Mouse (Mus musculus): ENCODE data around the gene Cad. TPM values are rescaled to one million over a fixed set of nuclear protein-coding genes. Genes with fewer than 3 reads are reported as not detected.

The Cad gene
- total RNA-seq, 2 experiments from 2014 or later: 16.9 to 18.0 TPM

DNA sequence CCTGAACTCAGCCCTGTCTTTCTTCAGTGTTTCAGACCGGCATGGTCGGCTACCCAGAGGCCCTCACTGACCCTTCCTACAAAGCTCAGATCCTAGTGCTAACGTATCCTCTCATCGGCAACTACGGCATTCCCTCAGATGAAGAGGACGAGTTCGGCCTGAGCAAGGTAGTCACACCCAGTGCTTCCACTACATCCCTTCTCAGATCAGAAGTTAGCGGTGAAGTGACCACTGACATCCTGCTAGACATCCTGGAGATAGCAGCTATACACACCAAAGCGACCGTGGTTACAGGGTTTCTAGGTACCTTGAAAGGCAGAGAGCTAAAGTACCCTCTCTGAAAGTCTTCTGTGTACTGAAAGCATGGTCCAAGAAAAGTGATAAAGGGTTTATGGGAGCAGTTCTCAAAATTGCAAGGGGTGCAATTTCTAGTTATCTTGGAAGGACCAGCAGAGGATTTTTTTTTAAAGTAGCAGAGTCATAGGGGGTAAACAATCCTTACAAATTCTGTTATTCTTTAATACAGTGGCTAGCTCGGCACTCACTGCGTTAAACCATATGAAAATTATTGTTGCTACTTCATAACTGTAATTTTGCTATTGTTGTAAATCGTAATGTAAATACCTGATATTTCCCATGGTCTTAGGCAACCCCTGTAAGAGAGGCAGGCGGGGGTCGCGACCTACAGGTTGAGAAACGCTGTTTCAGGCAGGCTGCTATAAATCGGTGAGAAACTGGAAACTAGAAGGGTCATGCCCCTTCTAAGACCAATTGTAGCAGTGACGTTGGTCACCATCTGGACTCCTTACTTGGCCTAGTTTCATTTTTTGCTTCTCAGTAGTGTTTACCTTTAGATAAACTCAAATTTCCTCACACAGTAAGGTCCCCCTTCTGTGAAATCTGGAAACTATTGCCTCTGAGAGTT, 898 bp downstream of the Cad start:
- no peak for DNase-seq (ENCODE audit: extremely low spot score in 1 of 2, low spot score in 1 of 2)

DNA sequence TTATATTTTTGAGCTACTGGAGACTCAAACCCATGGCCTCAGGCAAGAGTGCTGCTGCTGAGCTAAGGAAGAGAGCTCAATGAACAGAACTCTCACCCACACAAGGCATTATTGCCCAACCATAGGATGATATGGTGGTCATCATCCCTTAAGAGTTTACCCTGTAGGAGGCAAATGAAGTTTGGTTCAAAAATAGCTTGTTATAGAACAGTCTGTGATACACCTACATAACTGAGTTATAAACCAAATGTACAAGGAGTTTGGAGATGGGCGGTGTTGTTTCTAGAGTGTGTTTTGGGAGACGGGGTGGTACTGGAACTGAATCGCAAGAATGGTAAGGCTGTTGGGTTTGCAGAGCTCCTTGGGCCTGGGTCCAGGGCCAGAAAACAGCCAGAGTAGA, 15.2 kb downstream of the Cad start:
- DNase-seq (ENCODE audit: extremely low spot score in 1 of 2, low spot score in 1 of 2): no peak

DNA sequence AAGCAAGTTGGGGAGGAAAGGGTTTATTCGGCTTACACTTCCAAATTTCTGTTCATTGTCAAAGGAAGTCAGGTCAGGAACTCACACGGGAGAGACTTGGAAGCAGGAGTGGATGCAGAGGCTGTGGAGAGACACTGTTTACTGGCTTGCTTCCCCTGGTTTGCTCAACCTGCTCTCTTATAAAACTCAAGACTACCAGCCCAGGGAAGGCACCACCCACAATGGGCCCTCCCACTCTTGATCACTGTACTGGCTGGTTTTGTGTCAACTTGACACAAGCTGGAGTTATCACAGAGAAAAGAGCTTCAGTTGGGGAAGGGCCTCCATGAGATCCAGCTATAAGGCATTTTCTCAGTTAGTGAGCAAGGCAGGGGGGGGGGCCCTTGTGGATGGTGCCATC, 16.5 kb downstream of the Cad start:
- no peak for DNase-seq (ENCODE audit: extremely low spot score in 1 of 2, low spot score in 1 of 2)

DNA sequence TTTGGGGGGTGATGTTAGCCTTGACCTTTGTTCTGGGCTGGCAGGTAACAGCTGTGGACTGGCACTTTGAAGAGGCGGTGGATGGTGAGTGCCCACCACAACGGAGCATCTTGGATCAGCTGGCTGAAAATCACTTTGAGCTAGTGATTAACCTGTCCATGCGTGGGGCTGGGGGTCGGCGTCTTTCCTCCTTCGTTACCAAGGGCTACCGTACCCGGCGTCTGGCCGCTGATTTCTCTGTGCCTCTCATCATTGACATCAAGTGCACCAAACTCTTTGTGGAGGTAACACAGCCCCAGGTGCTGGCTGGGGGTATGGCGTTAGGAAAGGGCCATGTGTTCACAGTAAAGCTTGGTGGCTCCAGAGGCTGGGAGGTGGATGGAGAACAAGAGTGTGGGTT, 17.2 kb downstream of the Cad start:
- DNase-seq (ENCODE audit: extremely low spot score in 1 of 2, low spot score in 1 of 2): no peak

DNA sequence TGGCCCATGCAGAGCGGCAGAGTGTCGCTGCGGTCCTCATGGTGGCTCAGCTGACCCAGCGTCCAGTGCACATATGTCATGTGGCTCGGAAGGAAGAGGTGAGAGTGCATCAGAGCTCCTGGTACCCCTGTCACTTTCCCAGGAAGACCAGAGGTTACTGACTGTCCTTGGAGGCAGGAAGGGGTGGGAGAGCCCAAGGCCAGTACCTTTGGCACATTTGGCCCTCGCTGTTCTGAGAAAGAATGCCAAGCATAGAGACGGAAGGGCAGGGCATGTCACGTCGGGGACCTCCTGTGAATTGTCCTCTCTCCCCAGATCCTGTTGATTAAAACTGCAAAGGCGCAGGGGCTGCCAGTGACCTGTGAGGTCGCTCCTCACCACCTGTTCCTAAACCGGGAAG, 18.6 kb downstream of the Cad start:
- DNase-seq (ENCODE audit: extremely low spot score in 1 of 2, low spot score in 1 of 2): no peak

DNA sequence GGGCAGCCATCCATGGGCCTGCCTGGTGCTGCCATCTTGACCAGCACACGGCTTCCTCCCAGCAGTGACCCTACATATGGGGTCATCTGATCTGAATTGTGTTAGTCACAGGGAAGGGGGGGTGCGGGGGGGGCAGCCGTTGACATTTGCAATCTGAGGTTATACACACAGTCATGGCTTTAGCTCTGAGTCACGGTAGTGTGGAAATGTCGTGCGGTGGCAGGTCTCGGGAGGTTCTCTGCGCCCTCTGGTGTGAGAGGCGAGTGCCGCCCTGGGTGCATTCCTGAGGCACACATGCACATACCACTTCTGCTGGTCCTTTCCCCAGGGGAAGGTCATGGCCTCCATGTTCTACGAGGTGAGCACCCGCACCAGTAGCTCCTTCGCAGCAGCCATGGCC, 21.8 kb downstream of the Cad start:
- no peak for DNase-seq (ENCODE audit: extremely low spot score in 1 of 2, low spot score in 1 of 2)

DNA sequence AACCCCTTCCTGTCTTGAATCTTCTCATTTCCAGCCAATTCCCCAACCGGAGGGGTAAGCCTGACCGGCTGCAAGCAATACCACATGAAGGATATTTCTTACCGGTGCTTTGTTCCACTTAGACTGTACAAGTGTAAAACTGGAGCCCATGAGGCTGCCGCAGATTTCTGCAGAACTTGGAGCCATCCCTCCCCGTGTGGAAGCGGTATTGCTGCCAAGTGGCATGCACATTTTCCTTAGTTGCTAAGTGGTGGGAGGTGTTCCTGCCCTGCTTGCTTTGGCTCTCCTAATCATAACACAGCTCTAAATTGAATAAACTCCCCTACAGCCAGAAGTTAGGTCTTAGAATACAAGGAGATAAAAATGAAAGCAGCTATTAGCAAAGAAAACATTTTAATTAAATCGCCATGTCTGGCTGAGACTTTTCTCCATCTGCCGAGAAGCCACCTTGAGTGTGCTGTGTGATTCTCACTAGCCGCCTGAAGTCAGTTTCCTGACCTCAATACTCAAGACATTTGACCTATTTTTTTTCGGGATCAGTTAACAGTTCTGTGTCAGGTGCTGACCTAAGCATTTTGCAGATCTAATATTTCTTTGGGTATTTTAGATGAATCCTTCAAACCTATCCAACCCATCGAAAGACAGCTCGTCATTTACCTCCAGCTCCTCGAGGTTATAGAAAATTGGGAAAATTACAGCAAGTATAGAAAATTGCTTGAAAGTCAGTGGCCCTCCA, 25.6 kb downstream of the Cad start:
- DNase-seq (ENCODE audit: extremely low spot score in 1 of 2, low spot score in 1 of 2): peak in 1 of 2 experiments; percentile 30

DNA sequence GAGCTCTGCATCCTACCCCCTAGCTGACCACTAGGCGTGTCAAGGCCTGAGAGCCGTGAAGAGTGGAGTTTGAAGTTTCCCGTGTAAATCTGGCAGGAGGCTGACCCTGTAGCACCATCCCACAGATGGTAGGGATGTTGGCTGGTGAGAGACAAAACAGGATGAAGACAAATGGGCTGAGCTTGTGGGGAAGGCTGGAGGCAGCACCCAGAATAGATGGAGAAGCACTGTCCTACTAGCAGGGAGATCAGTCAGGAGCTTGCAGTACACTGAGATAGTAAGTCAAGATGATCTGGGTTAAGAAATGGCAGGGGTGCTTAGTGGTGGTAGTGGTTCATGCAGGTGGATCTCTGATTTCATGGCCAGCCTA, 26.2 kb downstream of the Cad start:
- DNase-seq (ENCODE audit: extremely low spot score in 1 of 2, low spot score in 1 of 2): no peak

DNA sequence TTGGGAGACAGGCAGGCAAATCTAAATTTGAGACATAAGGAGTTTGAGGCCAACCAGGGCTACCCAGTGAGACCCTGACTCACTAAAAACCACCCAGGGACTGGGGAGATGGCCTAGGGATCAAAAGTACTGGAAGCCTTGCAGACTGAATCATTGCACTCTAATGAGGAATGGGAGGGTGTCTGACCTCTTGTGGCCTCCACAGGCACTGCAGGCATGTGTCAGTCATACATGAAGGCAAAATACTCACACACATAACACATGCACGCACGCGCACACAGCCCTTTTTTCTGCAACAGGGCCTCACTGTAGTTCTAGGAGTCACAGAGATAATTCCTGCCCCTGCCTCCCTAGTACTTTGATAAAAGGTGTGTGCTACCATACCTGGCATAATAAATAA, 26.8 kb downstream of the Cad start:
- DNase-seq (ENCODE audit: extremely low spot score in 1 of 2, low spot score in 1 of 2): no peak

DNA sequence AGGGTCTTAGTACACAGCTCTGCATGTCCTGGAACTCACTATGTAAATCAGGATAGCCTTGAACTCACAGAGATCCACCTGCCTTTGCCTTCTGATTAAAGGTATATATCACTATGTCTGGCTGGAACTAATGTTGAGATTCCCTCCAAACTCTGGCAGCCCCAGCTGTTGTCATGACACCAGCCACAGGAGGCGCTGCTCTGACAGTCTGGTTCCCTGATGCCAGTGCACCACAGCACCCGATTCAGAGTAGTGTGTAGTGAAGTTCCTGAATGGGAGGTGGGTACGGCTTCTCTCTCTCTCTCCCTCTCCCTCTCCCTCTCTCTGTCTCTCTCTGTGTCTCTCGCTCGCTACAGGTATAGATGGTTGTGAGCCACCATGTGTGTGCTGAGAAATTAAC, 27.8 kb downstream of the Cad start:
- peak in 1 of 2 experiments; percentile 71 for DNase-seq (ENCODE audit: extremely low spot score in 1 of 2, low spot score in 1 of 2)

DNA sequence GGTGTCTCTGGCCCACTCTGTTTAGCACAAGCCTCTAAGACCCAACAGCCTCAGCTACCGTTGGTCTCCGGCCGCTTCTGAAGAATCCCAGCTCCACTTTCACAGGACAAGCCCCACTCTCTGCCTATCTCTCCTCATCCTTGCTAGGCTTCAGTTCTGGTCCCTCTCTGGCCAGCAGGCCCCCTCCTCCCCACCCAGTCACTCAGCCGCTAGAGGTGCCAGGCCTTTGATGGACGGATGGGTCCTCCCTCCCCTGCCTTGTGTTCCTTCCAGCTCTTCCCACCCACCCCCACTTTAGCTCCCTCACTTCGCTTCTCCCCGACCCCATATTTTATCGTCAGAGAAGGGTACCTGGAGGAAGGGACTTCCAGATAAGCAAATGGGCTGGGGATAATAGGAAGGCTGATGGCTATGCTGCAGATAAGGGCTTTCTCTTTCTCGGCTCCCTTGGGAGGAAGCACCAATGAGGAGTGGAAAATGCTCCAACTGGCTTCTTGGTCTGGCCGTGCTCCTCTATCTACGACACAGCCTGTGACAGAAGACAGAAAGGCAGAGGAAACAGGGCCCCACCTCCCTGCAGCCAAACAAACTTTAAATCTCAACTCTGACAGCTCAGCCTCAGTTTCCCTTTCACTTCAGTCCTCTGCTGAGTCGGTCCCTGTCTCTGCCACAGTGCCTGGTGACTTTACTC, 28.5 kb downstream of the Cad start:
- DNase-seq (ENCODE audit: extremely low spot score in 1 of 2, low spot score in 1 of 2): no peak

DNA sequence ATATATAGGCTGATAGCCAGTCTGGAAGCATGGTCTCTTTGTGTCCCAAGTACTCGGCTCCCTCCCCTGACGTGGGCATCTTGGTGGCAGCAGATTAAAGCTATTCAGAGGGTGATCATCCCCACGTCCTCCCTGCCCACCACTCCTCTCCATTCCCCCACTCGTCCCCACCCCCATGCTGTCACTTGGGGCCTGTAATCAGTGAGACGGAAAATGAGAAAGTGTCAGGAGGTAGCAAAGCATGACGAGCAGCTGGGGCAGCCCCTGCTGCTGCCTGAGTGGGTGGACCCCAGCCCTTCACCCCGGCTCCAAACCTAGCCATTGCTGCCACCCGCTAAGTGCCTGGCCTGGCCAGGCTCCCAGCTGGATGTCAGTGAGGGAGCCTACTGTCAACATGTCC, 29.4 kb downstream of the Cad start:
- no peak for DNase-seq (ENCODE audit: extremely low spot score in 1 of 2, low spot score in 1 of 2)

DNA sequence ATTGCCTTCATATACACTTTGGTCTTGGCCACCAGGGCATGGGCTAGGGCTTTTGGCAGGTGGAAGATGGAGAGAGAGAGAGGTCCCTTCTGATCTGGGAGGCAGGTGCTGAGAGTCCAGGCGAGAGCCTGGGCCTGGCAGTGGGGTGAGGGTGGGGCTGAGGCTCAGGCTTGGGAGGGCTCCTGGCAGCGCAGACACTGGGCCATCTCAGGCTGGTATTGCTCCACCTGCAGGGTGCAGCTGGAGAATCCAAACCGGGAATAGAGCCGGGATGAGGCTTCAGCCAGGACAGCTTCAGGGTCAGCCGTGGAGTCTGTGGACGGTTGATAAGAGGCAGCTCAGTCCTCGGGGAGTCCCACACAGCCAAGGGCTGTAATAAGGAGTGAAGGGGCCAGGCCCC, 32.0 kb downstream of the Cad start:
- DNase-seq (ENCODE audit: extremely low spot score in 1 of 2, low spot score in 1 of 2): no peak

DNA sequence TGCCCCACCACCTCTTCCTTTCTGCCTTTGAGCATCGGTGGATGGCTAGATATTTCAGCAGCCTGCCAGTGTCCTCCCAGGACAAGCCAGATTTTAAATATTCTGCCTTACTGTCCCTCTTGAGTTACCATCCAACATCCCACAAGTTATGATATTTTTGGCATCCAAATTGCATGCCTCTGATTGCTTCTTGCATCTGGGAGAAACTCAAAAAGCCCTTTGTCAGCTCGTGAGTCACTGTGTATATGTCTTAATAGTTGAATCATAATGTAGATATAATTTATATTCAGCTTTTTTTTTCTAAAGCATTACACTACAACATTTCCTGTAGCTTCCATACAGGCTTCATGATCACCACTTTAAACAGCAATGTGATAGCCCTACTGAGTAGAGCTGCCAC, 32.6 kb downstream of the Cad start:
- no peak for DNase-seq (ENCODE audit: extremely low spot score in 1 of 2, low spot score in 1 of 2)

DNA sequence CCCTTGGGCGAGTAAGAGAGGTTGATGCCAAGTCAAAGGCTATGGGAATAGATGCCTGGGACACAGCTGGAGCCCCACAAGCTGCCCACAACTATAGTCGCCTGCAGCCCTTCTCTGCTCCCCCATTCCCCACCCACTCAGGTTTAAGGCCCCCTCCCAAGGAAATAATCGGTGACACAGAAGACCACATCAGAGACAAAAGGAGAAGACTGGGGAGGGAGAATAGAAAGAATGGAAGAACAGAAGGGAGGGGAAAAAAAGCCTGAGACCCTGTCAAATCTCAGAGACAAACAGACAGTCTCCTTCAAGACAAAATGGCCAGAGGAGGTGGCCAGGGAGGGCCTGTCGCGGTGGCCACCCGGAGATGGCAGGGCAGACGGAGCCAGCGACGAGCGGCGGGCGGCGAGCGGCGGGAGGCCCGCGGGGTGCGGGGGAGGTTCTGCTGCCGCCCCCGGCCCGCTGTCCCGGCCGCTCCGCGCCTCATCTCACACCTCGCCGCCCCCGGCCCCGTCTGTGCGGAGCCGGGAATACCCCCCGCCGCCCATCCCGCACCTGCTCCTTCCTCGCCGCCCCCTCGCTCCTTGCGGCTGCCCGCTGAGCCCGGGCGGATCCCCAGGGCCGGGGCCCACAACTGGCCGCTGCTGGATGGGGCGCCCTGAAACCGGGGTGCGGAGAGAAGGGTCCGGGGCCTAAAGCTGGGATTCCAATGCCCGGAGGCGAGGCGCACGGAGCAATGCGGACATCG, 37.8 kb downstream of the Cad start:
- DNase-seq (ENCODE audit: extremely low spot score in 1 of 2, low spot score in 1 of 2): peak in 1 of 2 experiments; percentile 38

DNA sequence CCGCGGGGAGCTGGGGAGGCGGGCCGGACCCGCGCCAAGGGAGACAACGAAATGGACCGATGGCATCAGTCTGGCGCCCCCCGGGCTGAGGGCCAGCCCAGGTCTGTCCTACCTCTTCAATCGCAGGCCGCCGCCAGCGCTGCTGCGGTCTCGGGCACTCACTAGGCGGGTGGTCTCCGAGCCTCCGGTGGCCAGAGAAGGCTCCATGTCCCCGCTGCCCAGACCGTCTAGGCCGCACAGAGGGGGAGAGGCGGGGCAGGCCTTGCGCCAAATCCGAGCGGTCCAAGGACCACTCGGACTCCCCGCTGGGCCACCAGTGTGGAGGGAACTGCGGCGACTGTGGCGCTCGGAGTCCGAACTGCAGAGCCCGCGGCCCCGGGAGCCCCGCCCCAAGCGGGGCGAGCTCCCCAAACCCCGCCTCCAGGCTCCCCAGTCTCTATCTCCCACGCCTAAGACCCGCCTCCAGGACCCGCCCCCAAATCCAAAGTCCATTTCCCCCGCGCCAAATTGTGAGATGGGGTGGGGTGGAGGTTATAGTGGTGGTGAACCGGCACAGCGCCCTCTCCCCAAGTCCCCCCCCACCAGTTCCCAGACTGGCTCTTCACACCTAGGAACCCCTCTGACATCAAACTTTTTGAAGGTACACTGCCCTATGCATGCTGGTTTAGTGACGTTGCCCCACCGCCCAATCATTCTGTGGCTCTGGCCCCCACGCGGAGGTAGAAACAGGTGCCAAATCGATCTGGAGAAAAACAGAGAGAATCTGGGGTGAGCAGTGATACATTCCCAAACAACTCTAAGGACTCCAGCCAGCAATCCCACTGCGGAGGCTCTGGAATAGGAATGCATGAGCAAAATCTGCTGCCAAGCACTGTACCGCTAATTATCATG, 38.8 kb downstream of the Cad start:
- peak in 1 of 2 experiments; percentile 53 for DNase-seq (ENCODE audit: extremely low spot score in 1 of 2, low spot score in 1 of 2)

DNA sequence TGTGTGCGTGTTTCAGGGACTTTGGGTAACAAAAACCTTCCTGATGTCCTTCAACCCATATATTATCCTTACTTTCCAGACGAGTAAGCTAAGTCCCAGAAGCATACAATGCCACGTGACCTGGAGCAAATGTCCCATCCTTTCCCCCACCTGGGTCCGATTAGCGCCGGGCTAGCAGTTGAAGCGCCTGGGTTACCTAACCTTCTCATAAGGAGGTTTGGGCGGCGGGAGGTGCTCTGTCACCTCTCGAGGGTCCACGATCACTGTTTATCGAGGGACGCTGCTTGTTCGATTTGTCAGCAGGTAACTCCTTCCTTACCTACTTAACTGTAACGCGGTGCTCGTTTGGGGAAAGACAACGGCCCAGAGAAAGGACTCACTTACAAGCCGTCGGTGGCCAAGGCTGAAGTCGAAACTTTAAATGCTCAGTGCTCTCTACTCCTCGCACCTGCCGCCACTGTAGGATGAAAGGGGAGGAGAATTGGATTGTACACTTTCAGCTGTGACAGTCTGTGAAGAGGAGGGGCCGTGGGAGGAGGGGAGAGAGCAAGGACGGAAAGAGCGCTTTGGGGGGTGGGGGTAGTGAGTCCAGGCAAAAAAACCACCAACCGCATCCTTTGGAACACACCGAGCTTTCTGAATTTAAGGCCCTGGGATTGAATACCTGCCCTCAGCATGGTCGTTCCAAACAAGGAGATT, 39.7 kb downstream of the Cad start:
- DNase-seq (ENCODE audit: extremely low spot score in 1 of 2, low spot score in 1 of 2): no peak

DNA sequence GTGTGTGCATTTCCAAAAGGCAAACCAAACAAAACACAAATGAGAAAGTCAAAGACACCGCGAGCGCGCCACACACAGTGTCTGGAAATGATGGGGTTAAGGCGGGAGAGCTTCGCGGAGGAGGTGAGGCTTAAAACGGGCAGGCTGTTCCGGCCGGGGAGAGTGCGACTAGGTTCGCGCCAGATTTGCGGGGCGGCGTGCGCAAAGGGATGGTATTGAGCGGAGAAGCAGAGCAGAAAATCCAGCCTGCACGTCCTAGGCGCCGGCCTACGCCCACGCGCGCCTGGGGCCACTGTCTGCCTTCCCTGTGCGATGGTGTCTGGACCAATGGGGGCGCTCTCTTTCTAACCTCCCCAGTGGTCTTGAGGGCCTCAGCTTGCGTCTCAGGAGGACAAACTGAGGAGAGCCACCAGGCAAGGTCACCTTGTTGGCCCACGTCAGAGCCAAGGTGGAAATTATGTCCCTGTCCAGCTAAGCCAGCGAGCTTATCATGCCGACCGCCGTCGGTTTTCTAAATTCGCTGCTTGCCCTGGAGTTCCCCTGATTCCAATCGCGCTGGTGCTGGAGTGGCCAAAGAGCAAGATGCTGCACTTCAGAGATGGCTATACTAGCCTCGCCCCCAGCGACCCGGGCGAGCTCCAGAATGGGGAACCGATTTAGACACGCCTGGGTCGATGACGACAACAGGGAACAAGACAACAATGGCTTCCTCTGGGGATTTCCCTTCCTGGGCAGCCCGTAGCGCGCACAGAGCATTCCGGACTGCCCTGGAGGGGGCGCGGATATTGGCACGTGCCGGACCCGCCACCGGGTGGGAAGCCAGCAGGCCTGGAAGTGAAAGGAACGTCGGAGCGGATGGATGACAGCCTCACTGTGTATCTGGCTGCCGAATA, 40.5 kb downstream of the Cad start:
- no peak for DNase-seq (ENCODE audit: extremely low spot score in 1 of 2, low spot score in 1 of 2)
